Mouse (Mus musculus) left cerebral cortex, adult 9 months (tissue): ENCODE measurements around the gene Pgm5.

Experiments used
- DNase-seq, 2 experiments: peaks; one replicate each; pipeline ENCODE4 v3.0.0; 2022; ENCODE audit warnings: low spot score in 2 of 2

Pgm5 gene

GRCm38 (mm10) chr19:24779996-24780395, 81.7 kb downstream of the Pgm5 start:
- no peak for DNase-seq

GRCm38 (mm10) chr19:24770345-24770744, 91.3 kb downstream of the Pgm5 start:
- DNase-seq = no peak

GRCm38 (mm10) chr19:24767401-24767800, 94.3 kb downstream of the Pgm5 start:
- DNase-seq = no peak

GRCm38 (mm10) chr19:24762473-24763149, 99.0 kb downstream of the Pgm5 start:
- DNase-seq = no peak

- DNase-seq = no peak
Observed at GRCm38 (mm10) chr19:24756627-24757026, 105.0 kb downstream of the Pgm5 start.

- DNase-seq = no peak
Observed at GRCm38 (mm10) chr19:24754440-24754785, 107.2 kb downstream of the Pgm5 start.

DNA sequence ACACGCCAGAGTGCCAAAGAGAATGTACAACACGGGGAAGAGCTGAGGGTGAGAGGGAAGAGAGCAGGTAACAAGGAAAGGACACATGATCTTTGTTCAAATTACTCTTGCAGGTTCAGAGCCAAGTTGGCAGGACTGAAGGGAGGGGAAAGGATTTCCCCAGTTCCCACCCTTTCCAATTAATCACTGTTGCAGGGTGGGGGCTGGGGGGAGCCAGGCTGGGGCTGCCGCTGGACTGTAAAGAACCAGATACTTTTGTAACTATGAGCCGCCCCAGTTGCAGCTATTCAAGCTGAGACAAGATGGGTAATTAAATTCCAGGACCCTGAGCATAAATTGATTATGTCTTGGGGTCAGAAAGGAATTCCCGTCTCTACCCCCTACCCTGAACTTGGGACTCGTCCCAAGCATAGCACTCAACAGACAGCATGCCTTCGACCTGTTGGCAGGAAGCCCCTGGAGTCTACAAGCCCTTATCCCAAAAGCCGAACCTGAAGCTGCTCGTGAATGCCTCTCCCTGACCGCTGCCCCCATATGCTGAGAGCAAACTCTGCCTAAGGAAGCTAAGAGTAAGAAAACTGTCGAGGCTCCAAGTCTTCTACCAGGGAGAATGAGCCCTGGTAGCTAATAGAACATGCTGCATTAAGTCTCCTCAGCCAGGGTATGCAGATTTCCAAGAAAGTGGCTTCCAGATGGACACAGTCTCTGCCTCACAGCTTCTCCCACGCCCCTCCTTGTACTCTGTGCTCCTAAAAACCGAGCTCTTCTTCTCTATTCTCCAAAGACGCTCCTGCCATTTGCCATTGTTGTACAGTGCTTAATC, 107.8 kb downstream of the Pgm5 start:
- DNase-seq = peak in 1 of 2 experiments; percentile 5

DNA sequence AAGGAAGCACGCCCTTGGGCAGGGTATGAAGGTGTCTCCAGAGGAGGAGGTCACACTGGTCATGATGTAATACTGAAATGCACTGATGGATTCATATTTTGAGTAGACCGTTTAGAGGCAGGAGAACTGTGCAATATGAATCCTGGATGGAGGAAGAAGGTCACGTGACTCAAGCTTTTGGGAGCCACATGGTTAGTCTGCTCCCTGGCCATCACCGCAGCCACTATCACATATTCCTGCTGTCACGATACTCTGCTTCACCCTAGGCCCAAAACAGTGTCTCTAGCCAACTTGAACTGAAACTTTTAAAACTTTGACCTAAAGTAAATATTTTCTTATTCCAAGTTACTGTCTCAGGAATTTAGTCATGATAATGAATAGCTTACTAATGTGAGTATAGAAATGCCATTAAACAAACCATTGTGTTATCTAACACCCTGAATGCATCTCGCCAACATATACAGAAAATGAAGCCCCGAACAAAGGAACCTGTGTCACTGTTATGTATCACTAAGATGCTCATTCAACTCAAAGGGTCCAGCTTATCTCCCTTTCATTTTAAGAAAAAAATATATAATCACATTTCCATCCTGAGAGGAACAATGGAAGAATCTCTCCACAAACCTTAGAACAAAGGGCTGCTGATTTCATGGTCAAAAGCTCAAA, 108.6 kb downstream of the Pgm5 start:
- DNase-seq = no peak

GRCm38 (mm10) chr19:24746266-24746875, 115.3 kb downstream of the Pgm5 start:
- DNase-seq = no peak

DNA sequence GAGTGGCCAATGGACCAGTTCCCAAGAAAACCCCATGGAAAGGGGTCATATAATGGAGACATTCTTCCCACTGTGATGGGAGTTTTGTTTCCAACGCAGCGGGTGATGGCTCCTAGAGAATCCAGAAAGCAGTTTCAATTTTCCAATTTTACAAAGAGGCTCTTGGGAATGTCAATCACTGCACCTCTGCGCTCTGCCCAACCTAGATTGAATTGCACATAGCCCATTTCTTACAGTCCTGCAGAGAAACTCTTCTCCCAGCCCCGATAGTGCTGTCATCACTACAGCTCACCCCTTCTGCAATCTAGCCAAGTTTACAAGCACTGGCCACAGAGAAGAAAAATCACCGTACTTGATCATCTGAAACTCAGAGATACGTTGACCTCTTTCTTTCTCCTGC, 119.0 kb downstream of the Pgm5 start:
- DNase-seq = no peak

GRCm38 (mm10) chr19:24738786-24739185, 122.9 kb downstream of the Pgm5 start:
- DNase-seq = no peak

- DNase-seq = no peak
Observed at GRCm38 (mm10) chr19:24738026-24738425, 123.6 kb downstream of the Pgm5 start.

DNA sequence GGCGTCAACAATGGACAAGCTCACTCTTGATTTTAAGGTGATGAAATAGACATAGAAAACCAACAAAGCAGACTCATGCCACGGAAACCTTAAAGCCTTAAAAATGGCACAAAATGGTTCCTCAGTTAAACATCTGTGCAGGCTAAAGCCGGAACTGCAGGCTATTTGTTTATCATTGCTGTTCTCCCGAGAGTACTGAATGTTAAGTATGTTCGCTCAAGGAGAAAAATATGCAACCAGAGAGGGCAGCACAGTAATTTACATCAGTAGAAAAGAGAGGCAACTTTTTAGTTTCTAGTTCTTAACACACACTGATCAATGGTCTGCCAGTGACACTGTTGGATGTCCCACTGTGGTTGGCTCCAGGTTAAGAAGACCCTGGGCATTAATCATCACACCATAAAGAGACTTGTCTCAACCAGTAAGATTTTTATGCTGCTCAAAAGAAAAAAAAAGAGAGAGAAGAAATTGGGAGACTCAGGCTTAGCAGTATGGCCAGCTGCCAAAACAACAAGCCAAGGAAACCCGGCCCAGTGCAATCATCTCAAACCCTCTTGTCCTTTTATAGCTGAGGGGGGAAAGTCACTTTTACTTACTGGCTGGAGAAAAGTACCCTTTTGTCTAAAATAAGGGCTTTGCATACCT, 126.0 kb downstream of the Pgm5 start:
- DNase-seq = no peak

GRCm38 (mm10) chr19:24730661-24731060, 131.0 kb downstream of the Pgm5 start:
- DNase-seq = no peak

- DNase-seq = peak in 1 of 2 experiments; percentile 24
Observed at GRCm38 (mm10) chr19:24724362-24724761, 137.3 kb downstream of the Pgm5 start.

GRCm38 (mm10) chr19:24720448-24720847, 141.2 kb downstream of the Pgm5 start:
- no peak for DNase-seq

DNA sequence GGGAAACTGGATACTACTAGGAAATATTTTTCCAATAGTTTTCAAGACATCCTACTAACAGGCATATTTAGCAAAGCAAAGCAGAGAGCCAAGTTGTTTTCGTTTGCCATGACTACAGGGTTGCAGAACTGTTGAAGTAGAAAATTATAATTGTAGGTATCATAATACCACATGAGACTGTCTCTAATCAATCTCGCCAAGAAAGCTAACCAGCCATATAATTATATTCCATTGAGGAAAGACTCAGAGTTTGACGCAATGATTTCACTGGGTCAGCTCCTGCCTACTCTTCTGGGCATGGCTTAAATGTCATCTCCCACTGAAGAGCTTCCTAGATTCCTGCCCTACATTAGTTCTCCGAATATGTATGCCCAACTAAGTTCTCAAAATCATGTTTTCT, 142.2 kb downstream of the Pgm5 start:
- no peak for DNase-seq

DNA sequence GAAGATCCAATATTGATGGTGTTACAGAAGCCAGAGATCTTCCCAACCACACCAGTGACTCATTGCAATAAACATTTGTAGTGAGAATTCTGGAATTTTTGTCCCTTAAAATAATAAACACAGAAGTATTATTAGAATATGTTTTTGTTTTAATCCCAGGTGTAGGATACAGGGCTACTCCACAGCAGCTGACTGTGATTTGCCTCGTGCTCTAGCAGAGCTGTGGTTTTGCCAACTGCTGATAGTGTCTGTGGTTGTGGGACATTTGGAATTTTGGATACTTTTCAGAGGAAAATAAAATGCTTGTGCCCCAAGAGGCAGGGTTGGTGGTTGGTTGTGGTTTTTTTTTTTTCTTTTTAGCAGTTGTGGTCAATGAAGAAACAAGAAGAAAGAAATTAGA, 143.6 kb downstream of the Pgm5 start:
- no peak for DNase-seq

DNA sequence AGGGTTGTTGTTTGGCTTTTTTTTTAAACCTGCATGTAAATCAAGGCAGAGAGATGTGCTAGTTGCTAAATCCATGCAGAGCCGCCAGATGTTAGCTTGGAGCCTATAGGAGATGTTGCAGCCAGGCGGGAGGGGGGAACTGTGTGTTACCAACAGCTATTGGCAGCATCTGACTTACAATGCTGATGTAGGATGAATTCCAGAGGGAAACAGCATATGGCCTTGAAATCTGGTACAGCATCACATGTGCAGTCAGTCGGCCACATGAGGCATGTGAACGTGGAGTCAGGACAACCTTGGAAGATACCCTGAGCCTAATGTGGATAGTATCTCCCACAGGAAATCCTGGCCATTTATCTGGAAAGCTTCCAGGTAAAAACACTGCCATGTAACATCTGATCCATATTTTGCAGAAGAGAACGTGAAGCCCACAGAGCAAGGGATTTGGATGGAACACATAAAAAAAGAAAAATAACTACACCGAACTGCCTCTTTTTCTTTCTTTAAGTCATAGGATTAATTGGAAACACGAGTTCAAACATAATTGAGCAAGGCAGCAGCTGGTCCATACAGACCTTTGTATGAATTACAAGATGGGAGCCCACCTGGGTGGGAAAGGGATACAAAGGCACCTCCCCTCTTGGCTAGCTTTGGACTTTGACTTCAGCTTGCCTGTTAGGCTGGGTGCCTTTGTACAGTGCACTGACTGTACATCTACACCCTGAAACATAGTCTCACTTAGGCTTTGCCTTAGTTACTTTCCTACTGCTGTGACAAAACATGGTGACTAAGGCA, 145.2 kb downstream of the Pgm5 start:
- DNase-seq = peak in 1 of 2 experiments; percentile 64

GRCm38 (mm10) chr19:24708032-24708431, 153.6 kb downstream of the Pgm5 start:
- no peak for DNase-seq
